Mouse (Mus musculus) liver, postnatal 0 days (tissue): Measurements from ENCODE around the gene Olfr313.

Source experiments
- CTCF ChIP-seq: sonication (generic); IDR thresholded peaks from 2 replicates; pipeline ENCODE4 v1.5.1; 2016; ENCODE audit warnings: antibody characterized with exemption, low read depth
- EP300 ChIP-seq: IDR thresholded peaks from 2 replicates; pipeline ENCODE4 v1.6.1; 2016; ENCODE audit warnings: antibody characterized with exemption, low read depth, mild to moderate bottlenecking

GRCm38 (mm10) chr11:58803871-58804270 lies 10.9 kb upstream of the Olfr313 start:
- no peak for TF ChIP-seq CTCF
- TF ChIP-seq EP300: no peak
